Mouse (Mus musculus) left cerebral cortex, adult 18-20 months (tissue): ENCODE data around the gene Acin1. TPM values are rescaled to one million over a fixed set of nuclear protein-coding genes. Genes with fewer than 3 reads are reported as not detected.

ENCODE experiments used
- DNase-seq, 2 experiments: peaks; one replicate each; pipeline ENCODE4 v3.0.0; 2021 to 2022; ENCODE audit warnings: low spot score in 2 of 2, mixed read lengths in 1 of 2
- total RNA-seq, 2 experiments: library from RNA; stranded (reverse); gene quantifications; 2 replicates each; pipeline ENCODE4 v1.2.3; 2021

Acin1 gene
- total RNA-seq, 2 experiments from 2014 or later: 193 to 195 TPM

DNA sequence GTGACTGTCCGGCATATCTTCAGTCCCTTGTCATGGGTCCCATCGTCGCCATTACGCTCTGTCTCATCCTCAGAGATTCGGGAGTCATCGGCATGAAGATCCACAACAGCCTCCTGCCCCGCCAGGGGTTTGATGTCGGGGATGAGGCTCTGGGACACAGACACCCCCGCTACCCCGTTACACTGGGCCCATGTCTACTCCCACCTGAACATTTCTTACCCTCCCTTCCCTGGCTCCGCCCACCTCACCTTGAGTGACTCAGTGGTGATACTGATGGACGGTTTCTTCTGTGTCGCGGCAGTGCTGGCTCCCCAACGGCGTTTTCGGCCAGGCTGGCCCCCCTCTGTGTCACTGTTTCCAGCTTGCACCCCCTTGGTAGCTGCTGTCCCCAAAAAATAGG lies 40.3 kb downstream of the Acin1 start:
- no peak for DNase-seq

DNA sequence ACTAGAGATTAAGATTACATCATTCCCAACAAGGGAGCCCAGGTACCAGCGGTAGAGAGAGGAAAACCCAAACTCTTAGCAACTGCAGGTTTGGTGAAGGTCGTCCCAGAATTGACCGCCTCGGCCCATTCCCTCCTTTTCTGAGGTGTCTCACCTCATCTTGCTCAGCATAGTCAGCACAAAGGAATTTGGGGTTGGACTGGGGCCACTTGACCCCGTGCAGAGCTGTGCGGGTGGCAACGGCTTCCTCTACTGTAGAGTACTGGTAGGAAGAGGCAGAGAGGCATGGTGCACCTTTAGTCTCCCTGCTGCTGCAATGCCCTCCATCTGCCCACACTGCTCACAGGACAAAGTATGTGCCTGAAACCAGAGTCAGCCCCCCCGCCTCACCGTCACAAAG lies 42.4 kb downstream of the Acin1 start:
- no peak for DNase-seq

DNA sequence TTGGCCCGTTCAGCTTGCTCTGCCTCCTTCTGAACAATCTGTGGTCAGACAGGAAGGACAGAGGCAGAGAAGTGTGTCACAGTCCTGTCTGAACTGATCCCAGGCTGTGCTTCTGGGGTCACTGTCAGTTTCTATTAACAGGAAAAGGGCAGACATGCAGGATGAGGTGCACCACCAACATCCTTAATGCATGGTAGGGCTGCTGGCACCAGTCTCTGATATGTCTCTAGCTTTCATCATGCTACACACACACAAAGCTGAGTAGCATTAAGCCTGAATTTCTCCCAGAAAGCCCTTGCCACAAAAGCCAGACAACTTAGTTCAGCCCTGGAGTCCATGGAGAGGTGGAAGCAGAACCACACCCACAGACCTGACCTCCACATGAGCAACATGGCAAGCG lies 43.7 kb downstream of the Acin1 start:
- DNase-seq: no peak

DNA sequence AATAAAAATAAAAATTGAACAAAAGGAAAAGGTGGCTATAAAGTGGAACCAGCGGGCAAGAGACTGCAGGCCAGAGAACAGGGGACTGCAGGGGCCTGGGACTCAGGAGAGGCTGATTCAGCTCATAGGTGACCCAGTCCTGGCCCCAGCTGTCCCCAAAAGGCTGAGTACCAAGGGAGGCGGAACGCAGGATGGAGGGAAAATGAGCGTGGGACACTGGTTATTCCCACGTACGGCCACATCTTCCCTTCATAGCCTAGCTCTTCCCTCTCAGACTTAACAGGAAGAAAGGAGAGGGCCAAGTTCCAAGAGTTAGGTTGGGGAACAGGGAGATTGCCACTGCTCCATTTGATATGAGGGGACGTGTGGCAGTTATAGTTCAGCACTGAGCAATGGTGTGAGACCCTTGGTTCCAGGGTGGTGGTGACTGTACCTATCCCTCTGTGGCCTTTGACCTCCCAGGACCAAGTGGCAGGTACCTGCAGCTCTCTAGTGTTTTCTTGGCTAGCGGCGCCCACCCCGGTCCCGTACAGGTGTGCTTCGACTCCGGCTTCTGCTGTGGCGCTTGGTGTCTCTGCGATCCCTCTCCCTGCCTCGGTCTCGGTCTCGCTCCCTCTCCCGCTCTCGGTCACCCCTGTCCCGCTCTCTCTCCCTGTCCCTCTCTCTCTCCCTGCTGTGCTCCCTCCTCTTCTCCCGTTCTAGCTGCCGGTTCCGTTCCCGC lies 44.3 kb downstream of the Acin1 start:
- no peak for DNase-seq

DNA sequence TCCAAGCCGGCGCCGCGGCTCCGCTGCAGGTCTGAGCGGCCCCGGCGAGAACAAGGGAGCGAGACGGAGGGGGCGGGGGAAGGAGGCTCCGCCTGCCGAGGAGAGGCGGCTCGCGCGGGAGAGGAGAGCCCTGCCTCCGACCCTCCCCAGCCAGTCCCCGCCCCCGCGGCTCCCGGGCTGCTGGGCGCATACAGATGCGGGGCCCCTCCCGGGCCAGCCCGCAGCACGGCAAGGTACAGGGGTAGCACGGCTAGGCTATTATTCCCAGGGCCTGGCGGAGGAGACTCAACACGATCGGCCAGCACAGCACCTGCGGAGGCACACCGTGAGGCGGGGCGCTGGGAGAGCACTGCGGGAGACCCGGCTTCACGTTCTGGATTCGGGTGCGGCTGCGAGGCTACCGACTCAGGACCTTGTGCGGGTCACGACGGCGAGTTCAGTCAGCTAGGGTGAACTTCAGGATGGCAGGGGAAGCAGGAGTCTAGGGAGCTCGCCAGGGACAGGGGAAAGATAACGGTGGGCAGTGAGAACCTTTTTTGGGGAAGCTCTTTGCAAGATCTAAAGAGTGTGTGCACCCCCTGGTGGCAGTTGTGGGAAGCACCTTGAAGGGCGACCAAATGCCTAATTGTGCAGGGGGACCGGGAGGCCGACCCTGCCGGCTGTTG lies 45.3 kb downstream of the Acin1 start, which contains the start of gene Cdh24:
TSS of gene Cdh24 (minus strand) at position 60 of the 665 bp plus-strand sequence.
- peak; percentile 91 to 92 for DNase-seq

DNA sequence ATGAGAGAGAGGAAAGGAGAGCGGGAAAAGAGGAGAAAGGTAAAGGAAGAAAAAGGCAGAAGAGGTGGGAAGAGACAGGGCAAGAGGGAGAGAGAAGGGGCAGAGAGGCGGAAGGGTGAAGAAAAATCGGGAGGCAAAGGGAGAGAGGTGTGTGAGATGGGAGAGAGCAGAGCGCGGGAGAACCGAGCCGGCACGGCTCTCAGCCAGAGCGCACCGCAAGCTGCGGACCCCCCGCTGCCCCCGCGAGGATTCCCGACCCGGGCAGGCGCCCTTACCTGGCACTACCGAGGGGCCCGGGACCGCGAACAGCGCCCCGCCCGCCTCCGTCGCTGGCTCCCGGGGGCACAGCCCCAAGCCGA lies 45.8 kb downstream of the Acin1 start, which contains the start of gene Gm17606:
TSS of gene Gm17606 (plus strand) at position 7 of the 359 bp plus-strand sequence.
- DNase-seq: no peak

DNA sequence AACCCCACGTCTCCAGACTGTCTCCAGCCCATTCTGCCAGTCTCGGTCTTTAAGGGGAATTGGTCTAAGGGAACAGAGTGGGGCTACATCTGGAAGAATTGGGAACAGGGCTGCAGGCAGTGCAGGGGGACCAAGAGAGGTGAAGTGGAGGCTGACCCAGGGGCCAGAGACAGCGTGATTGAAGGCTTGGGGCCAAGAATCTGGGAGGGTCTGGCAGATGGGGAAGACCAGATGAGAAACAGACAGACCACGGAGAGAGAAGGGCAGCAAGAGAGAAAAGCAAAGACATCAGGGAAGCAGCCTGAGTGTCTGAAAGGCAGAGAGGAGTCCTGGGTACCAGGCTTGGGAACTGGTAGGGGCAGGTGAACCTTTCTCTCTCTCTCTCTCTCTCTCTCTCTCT lies 46.6 kb downstream of the Acin1 start:
- no peak for DNase-seq

DNA sequence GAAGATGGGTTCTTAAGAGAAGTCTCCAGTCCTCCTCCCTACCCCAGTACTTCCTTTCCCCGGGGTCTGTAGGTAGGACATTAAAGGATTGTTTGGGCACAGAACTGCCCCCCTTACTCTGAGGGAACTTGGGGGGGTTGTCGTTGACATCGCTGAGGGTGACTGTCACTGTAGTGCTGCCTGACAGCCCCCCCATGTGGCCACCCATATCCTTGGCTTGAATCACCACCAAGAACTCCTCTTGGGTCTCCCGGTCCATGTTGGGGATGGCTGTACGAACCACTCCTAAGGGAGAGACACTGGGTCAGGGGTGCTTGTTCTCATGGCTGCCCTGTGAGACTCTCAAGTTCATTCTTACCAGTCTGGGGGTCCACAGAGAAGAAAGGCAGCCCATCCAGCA lies 48.5 kb downstream of the Acin1 start:
- no peak for DNase-seq

DNA sequence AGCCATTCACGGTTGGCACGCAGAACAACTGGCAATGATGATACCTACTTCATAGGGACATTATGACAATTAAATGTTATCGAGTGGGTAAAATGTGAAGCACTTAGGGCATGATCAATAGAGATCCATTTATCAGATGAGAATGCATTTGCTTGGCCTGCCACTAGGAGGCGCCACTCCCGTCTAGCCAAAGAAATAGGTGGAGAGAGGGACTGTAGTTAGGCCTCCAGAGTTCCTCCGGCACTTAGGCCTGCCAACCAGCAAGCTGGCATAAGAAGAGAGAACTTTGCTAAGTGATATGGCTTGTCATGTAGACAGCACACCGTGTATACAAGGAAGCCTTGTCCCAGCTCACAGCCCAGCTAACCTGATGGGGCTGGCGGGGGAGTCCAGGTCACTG lies 49.8 kb downstream of the Acin1 start:
- peak in 1 of 2 experiments; percentile 56 for DNase-seq

DNA sequence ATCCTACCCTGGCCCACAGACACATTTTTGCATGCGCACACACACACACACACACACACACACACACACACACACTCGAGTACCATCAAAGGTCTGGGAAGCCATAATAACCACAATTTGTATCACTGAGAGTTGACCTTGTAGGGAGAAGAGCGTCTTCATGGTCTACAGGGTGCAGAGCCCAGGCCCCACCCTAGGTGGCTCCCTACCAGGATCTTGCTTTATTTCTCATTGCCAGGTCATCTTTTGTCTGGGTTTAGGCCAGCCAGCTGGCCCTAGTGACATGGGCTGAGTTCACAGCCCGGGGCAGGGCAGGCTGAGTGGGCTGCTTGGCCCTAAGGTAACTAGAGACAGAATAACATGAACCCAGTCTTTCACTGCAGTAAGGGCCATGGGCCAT lies 52.5 kb downstream of the Acin1 start:
- DNase-seq: no peak

DNA sequence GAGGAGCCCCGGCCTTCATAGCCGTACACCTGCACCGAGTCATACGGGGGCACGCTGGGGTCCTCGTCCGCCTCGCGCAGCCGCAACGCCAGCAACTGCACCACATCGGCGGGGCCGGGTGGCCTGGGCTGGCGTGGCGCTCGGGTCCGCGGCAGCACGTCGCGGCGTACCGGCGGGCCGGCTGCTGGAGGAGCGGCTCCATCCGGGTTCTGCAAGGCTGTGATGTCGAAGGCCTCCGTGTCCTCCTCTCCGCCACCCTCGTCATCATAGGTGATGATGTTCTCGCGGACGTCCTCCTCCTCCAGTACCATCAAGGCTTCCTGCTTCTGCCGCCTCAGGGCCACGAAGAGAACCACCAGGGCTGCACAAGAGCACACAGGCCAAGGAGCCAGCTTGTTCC lies 54.5 kb downstream of the Acin1 start:
- DNase-seq: no peak

DNA sequence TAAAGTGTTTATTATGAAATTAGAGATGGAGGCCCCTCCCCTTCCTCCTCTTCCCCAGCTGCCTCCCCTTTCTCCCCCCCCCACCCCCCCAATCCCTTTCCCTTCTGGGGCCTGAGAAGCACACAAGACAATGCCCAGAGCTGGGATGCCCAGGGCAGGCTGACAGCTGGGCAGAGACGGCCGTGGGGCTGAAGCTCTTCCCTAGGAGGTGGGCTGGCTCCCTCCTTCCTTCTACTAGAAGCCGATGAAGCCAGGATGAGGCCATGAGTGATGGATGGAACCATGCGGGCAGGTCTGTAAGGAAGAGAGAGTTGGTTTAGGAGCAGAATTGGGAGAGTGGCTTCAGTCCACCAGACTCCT lies 55.5 kb downstream of the Acin1 start:
- DNase-seq: no peak

DNA sequence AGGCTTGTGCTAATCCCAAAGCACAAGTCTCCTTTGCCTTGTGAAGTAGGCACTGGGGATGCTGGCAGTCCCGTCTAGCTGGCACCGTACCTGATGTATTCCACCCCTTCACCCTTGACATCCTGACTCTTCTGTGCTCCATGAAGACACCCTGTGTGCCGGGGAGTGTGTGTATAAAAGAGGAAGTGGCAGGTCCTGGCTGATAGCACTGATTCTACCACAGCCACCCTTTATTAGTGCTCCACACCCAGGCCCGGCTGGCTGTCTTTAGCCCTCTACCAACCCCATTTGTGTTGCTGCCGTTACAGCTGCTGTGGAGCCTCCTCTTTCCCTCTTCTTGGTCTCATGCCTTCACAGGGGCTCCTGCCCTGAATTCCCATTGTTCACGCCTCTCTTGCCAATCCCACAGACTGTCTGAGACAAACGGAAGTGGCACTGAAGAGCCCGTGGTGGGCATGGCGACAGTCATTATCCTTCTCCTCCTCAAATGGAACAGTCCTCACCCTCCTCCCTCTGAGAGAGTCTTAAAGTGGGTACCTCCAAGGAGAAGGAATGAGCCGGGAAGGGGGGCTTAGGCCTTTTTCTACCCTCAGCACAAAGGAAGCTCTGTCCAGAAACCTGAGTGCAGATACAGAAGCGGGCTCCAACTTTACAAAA lies 56.0 kb downstream of the Acin1 start:
- no peak for DNase-seq

DNA sequence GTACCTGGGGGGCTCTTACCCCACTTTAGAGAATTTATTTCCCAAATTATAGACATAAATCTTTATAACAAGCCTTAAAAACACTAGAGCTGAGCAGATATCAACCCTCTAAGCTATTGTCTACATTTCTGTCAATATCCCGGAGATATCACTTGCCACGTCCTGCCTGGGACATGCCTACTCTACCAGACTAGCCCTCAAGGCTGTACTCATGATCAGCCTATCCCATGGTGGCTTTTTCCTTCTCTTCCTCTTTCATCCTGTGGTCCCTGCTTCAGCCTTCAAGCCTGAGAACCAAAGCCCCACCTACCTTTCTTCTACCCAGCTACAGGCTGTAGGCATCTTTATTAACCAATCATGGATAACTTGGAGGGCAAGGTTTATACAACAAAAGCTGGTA lies 56.9 kb downstream of the Acin1 start:
- DNase-seq: no peak

DNA sequence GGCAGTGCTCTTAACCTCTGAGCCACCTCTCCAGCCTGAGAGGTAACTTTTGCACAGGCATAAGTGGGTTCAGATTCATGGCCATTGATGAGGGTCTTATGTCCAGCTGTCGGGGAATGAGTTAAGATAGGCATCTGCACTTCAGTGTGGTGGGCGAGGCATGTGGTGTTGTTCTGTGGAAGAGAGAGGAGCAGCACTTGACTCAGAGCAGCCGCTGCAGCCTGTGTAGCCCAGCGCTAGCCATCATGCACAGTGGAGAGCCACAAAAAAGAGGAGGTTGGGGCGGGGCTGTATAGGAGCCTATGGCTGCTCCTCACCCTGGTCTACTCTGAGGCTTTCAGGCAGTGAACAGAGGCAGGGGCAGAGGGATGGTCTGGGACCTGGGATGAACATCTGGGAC lies 58.6 kb downstream of the Acin1 start:
- no peak for DNase-seq

DNA sequence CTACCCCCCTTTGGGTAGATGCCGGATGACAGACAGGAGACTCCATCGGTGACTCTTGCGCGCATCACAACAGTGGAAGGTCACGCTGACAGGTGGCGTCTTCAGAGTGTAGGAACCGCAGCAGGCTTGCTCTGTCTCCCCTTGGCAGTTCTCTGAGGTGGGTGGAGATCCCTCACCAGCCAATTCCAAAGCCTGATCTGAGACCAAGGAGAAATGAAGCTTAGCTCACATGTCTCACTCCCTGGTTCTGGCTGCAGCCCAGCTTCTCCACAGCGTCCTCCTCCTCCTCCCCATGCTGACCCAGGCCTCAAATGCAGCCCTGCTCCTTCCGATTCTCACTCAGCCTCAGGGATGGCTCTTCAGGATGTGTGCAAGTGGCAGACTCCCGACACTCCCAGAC lies 61.8 kb downstream of the Acin1 start:
- DNase-seq: no peak

DNA sequence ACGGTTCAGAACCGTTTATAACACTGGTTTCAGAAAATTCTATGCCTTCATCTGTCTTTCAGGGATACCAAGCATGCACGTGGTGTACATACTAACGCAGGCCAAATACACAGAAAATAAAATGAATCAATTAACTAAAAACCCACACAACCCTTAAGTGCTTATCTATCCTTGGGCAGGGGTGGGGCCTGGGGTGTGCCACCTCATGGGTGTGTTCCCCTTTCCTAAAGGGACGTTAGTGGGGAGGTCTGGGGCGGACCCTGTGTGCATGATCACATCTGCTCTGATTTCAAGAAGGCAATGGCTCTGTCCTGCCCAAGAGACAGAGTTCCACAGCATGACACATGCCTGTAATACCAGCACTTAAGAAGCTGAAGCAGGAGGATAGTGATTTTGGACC lies 63.4 kb downstream of the Acin1 start:
- no peak for DNase-seq

DNA sequence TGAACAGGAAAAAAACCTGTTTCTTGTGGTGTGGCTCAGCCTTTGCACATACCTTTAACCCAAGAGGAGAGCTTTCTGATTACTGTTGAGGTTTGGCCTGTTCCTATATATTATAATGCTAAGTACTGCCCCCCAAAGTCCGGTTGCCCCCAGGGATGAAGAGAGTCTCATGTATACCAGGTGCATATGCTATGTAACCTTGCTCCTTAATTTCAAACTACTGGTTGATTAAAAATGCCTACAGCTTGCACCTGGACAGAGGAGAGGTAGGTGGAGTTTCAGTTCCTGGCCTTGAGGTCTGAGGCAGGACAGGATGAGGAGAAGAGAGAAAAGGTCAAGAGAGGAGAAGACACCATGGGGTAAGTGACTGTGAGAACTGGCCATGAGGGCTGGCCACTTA lies 65.6 kb downstream of the Acin1 start, which contains the start of gene Psmb11:
TSS of gene Psmb11 (plus strand) at position 301 of the 400 bp plus-strand sequence.
- no peak for DNase-seq

DNA sequence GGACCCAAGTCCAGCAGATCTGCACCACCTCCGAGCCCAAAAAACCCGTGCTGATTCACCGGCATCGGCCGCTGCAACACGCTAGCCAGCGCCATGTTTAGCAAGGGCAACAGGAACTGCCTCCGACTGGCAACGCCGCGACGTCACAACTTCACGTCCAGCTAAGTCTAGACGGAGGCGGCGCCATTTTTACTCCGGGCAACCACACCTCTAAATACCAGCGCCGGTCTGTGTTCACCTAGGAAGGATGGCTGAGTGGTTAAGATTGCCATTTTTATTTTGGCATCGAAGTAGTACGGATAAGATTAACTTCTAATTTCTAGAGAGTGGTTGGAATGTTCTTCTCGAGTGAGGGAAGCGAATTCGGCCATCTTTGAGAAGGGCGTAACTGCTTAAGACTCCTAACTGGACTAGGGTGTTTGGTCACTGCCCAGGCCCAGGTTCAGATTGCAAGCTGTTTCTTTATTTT lies 68.8 kb downstream of the Acin1 start, which contains the start of gene Psmb5:
TSS of gene Psmb5 (minus strand) at position 126 of the 469 bp plus-strand sequence.
- DNase-seq: peak; percentile 81 to 89

DNA sequence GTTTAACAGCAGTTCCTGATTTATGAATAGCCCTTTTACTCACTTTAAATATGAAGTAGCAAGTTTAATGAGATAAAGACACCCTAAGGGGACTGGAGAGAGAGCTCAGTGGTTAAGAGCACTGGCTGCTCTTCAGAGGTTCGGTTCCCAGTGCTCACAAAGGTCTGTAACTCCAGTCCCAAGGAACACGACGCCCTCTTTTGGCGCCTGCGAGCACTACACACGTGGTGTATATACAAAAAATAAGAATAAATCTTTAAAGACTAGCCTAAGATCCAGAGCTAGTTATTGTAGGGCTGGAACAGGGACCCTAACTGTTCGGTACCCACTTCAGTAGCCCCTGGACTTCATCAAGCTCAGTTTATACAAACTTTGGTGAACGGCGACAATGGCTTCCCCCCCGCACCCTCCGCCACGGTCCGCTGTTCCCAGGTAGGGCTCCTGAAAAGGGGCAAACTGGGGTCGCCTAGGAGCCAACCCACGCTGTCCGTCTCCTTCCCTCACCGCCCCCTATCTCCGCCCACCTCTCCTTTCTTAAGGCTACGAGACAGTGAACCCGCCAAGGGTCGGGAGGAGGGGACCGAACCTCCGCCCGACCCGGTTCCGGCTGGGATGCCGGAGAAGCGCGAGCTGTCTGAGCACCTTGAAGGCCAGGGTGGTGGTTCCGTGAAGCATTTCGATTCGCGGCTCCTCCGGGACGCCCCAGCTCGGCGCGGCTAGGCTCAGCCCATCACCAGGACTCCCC lies 69.4 kb downstream of the Acin1 start:
- no peak for DNase-seq

DNA sequence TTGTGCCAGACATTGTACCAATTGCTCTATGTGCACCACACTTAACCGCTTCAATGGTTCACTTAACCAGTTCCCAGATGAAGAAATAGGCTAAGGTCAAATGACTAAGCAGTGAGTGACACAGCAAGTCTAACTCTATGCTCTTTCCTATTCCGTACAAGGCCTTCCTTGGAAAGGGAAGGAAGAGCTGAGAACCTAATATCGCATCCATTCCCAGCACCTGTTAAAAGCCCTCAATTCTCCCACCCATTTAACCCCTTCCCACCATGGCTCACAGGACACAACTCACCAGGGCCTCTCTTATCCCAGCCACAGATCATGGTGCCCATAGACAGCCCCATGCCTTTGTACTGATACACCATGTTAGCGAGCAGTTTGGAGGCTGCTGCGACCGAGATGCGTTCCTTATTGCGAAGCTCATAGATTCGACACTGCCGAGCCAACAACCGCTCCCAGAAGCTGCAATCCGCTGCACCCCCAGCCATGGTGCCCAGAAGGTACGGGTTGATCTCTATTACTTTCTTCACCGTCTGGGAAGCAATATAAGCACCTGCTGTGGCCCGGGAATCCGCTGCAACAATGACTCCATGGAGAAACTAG lies 70.4 kb downstream of the Acin1 start:
- DNase-seq: no peak
